Mouse (Mus musculus) hindlimb bud, embryonic 11.5 days (tissue): ENCODE data around the gene Mob3b.
A peak's percentile ranks its signal among the peaks of the same experiment; 100 is the strongest.
"Not testable (repeated sequence)": the region's sequence is repeated elsewhere in the genome, so short reads cannot be mapped to it uniquely, and the experiment has no call there.

Experiments
- DNase-seq: peaks from one replicate; pipeline ENCODE4 v3.0.0-alpha.2; 2012; ENCODE audit warnings: low read depth, low spot score; ENCODE audit errors: extremely low spot score

The Mob3b gene

DNA sequence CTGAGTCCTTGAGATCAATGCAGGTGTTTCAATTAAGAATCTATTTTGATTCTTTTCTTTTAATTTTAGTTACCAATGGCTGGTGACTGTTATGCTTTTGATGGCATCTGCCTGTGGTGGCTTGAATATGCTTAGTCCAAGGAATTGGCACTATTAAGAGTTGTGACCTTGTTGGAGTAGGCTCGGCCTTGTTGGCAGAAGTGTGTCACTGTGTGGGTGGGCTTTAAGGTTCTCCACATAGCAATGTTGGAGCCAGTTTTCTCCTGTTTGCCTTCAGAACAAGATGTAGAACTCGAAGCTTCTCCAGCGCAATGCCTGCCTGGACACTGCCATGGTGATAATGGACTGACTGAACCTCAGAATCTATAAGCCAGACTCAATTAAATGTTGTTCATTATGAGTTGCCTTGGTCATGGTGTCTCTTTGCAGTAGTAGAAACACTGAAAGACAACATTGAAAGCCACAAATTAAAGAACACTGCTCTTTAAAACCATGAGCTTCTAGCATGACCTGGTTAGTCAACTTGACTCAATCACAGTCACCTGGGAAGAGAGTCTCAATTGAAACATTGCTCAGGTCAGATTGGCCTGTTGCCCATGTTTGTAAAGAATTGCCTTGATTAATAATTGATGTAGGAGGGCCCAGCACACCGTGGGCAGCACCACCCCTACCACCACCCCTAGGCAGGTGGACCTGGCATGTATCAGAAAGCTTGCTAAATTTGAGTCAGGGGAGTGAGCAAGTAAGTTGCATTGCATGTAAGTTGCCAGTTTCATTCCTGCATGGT, 180.2 kb downstream of the Mob3b start:
- DNase-seq, result no peak

DNA sequence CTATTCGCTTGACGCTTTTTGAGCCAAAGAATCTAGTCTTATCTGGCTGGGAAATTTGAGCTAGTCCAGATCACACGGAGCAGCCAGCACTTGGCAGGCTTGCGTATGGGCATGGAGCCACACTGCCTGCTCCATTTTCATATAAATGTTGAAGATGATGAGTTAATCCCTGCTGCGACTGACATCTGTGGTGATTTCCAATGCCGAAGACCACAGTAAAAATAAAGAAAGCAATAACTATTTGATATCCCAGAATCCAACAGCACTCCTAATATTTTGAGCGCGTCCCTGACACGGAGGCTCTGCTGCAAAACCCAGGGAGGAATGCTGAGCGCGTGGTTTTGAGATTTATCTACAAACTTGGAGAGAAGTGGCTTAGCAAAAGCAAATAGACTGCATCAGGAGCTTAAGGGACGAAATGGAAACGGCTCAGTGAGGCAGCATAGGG, 180.9 kb downstream of the Mob3b start:
- DNase-seq, result no peak

DNA sequence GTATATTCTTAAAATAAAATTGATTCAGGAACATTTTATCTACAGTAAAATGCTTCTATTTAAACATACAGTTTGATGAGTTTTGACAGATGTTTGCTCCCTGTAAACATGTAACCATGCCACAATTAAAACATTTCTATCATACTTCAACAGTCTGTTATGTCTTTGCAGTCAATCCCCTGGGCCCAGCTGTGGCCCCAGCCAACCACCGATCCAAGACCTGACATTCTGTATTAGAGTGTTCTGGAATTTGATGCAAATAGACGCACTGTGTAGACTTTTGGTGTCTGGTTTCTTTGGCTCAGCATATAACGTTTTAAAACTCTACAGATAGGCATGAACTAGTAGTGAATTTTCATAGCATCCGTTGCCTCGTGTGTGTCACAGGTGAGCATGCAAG, 182.5 kb downstream of the Mob3b start:
- DNase-seq, result no peak

DNA sequence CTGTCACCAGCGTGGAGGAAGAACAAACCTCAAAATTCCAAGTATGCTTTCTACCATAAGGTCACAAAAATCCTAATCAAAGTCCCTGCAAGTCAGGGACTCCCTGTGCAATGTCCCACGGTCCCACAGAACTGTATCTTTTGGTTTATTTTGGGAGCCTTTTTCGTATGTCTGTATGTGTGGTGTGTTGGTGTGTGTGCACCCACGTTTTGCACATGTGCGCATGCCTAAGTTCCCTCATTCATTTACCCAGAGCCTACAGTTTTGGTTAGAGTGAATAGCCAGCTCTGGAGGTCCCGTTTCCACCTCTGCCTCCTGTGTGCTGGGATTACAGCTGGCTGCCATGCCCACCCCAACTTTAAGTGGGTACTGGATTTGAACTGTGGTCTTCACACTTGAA, 189.7 kb downstream of the Mob3b start:
- DNase-seq, result no peak

DNA sequence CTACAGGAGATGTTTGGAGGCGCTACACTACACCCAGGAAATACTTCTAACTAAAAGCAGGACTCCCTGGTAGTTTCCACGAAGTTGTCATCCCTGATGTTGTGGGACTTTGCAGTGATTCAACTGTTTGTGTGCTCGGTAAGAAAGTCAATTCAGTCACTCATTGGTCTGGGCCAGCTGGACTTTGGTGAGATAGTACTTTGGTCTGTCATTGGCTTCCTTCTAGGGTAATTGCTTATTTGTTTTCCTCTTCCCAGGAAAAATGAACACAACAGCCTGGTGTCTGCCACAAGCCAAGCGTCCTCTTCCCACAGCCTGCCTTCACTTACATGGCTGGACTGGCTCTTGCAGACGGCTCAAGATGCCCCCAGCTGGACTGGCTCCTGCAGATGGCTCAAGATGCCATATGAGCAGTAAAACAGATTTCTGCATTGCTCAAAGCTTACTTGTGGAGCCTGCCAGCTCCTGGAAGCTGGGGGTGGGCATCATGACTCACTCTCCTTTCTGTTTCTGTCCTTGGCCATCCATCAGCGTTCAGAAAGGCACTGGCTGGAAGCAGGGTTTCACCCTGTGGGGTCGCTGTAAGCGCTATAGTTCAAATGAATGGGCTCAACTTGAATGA, 190.8 kb downstream of the Mob3b start:
- no peak for DNase-seq

DNA sequence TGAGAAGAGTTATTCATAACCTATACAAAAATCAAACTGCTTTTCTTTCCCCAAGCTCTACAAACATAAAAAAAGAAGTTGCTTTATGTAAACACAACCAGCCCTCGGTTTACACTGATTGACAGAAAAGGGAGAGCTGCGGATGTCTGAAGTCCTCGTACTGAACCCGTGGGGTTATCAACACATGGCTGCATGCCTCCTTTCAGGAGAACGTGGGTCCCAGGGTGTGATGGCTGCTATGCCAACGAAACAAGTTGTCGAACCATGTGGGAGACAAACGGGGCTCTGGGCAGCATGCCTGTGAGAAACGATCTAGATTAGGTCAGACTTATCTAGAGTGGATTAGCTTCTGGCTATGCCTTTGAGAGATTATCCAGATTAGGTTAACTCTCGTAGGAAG, 192.4 kb downstream of the Mob3b start:
- no peak for DNase-seq

DNA sequence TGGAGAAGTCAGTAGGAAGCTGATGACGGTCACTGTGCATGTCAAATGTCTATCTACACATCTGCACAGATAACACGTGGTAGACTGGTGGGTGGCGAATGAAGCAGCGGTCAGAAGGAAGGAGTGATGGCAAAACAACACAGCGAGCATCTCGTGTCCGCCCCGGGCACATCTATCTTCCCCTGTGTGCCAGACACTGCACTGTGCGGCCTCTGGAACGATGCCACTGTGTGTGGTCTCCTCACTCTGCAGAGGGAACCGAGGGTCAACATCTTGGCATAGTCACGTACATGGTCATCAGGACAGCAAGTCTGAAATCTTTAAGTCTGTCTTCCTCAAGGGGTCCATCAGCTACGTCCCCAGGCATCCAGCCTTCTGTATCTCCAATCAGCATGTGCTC, 193.3 kb downstream of the Mob3b start:
- DNase-seq, result no peak

DNA sequence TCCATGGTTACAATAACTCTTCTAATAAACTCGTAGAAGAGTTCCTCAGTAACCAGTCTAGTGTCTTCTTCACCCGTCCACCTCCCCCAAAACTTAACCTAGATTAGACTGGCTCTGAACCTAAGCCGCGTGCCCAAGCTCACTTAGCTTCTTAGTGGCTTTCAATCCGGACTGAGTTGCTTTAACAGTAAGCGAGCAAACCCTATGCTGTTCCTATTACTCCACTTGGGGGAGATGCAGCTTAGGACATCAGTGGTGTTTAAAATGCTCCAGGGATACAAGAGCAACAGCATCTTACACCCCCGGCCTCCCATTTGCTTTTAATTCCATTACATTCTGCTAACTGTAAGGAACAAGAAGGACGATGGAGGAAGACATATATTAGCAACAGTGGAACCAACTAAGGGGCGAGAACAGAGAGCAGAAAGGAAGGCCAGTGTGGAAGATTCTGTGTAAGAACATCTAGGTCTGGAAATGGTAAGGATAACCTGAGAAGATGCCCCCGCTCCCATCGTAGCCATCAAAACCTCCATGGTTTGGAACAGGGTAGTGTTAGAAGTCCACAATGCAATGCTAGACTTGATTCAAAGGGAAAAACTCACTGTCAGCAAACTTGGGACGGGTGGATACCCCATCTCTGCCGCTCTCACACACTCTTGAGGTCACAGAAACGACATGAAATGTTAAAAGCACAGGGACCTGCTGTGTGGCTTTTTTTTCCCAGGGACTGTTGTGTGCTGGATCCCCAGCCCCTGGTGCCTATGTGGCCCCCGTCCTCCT, 196.3 kb downstream of the Mob3b start:
- no peak for DNase-seq

DNA sequence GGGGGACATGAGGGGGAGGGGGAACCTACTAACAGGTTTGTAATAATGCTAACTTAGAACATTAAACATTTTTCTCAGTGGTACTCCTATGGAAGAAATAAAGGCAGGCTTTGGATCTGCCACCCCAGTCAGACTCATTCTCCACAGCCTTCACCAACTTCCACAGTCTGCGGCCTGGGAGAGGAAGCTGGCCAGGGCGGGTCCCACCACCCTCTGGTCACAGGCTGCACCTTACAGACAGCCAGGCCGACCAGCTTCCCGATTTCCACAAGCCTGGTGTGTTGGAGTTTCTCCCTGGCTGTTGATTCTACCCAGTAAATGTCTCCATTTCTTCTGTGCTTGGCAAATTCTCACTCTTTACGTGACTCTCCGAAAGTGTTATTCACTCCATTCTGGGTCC, 197.8 kb downstream of the Mob3b start:
- DNase-seq, result no peak

DNA sequence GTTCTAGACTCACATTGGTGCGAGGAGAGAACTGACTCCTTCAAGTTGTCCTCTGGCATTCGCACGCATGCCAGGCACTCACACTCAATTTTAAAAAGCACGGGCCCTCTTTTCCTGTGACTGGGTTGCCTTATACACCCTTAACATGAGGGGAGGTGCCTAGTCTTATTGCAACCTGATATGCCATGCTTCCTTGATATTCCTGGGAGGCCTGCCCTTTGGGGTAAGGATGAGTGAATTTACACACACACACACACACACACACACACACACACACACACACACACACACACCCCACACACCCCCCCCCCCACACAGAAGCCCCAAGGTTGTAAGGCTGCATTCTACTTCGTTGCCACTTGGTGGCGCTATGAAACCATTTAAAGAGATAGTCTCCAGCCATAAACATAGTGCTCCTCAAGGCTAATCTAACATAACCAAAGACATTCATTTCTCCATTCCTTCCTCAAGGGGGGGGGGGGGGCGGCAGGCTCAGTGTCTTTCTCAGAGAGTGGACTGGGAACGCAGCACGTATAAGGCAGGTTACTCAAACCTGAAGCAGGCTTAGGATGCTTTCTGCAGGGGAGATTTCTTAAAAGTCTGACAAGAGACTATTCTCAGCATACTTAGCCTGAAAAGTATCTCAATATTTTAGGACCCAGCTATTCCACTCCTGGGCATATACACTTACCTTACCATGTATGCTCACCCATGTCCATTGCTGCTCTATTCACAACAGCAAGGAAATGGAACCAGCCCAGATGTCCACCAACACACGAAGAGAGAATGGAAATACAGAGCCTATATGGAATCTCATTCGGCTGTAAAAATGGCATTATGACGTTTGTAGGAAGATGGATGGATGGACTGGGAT, 198.9 kb downstream of the Mob3b start:
- DNase-seq, result peak; percentile 14

DNA sequence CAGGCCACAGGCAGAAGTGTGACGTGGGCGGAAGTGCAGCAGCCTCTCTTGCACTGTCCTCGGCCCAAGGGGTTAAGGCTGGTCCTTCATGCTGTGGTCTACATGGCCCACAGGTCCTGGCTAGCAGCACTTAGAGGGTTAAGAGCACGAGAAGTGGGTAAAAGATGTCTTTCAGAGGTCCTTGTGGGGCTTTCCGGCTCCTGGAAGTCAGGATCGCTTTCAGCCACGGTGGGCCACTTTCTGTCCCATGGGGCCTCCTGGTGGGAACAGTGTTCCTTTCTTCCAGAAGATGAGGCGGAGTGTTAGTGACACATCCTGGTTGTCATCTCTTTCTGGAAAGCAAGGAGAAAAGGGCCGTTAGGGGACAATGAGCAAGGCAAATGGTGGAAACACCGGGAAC, 203.6 kb downstream of the Mob3b start:
- no peak for DNase-seq

DNA sequence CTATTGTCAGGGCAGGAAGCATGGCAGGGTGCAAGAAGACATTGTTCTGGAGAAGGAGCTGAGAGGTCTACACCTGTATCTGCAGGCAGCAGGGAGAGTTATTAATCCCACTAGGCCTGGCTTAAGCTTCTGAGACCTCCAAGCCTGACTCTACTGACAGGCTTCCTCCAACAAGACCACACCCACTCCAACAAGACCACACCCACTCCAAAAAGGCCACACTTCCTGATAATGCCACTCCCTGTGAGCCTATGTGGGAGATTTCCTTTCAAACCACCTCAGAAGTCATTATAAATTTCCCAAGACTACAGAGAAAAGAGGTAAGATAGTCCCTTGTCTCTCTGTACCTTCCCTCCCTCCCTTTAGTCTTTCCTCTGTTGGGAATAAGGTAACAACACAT, 210.1 kb downstream of the Mob3b start:
- DNase-seq, result no peak

DNA sequence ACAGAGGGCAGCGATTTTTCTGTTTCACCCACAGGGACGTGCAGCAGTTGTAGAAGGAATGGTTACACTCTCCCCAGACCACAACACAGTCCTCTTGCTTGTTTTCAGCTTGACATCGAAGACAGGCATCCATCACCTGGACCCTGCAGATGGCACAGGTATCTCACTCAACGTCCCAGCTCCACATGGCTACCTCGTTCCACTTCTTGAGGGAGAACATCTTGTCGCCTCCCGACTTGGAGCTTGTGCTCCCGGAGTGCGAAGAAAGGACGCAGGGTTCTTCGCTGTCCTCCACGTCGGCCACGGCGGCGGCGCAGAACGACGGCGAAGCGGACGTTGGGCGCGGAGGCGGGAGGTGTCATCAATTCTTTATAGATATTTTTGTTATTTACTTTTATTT, 216.2 kb downstream of the Mob3b start:
- DNase-seq, result no peak

DNA sequence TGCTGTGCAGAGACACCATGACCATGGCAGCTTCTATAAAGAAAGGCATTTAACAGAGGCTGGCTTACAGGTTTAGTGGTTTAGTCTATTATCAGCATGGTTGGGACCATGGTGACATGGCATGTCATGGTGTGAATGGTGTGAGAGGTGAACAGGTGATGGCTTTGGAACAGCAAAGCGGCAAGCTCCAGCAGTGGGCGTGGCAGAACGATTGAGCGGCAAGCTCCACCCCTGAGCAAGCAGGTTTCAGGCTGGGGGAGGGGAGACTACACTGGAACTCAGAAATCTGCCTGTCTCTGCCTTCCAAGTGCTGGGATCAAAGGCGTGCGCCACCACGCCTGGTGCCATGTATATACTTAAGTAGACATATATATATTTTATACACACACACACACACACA, 228.9 kb downstream of the Mob3b start:
- DNase-seq, result not testable (repeated sequence)

DNA sequence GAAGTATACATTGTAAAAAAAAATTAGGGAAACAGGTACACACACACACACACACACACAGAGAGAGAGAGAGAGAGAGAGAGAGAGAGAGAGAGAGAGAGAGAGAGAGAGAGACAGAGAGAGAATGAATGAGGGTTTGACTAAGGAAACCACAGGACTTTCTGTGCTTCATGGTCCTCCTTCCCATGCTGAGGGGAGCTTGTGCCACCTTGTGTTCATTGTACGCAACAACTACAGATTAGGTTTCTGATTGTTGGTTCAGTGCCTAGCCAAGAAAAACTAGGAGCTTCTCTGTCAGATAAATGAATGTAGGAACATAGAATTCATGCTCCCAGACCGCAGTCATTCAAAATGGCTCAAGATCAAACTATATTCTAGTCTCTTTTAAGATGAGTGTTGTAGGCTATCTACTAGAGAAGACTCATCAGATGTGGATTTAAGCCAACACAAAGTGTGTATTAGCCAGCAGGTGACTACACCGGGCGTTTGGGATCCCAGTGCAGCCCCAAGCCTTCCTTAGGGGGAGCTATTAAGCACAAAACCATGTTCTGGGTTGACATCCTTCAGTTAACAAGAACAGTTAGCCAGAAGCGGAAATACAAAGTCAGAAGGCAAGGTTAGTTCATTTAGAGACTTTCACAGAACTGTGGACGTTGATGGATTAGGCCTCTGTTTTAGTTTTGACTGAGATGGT, 235.0 kb downstream of the Mob3b start:
- DNase-seq, result peak; percentile 54

DNA sequence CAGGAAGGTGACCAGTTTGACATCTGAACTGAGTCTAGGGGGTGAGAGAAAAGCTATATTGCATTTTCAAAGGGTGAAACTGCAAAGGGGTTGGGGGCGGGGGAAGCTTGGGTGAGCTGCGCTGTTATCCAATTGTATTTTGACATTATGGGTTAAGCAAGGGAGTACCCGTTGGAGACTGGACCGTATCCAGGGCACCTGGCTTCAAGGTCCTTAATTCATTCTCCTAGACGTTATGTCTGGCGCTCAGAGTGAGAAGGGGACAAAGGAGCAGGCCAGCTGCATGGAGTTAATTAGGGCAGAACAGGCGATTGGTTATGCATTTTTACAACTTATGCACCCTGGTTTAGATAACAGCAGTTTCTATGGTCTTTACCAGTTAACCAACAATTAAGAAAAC, 239.9 kb downstream of the Mob3b start:
- no peak for DNase-seq

DNA sequence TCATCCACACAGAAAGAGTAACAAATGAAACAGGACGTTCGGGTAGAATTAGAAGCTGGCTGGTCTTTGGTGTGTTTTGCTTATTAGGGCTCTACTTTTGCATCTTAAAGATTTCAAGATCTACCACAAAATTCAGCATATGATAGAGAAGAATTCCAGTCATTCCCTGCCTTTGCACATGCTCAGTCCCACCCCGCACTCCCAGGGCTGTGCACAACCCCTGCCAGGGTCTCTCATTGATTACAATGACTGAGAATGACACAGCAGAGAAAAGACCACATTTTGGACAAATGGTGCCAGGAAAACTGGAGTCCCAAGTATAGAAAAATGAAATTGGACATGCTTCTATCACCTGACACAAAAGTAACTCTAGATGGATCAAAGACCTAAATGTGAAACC, 245.1 kb downstream of the Mob3b start:
- no peak for DNase-seq

DNA sequence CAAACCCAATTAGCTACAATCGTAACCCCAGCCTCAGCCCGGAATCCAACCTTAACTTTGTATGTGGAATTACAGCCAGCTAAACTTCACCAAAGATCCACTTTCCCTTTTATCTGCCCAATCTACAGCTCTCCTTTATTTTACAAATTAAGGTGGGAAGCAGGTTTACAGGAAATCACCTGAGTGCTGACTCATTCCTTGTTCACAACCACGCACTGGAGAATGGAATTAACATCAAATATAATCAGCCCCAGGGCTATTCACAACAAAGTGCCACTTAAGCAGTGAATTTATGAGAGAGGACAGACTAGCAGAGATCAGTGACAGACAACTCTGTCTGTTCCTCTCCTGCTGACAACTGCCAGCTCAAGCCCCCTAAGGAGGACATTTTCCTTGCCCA, 245.9 kb downstream of the Mob3b start:
- DNase-seq, result no peak

DNA sequence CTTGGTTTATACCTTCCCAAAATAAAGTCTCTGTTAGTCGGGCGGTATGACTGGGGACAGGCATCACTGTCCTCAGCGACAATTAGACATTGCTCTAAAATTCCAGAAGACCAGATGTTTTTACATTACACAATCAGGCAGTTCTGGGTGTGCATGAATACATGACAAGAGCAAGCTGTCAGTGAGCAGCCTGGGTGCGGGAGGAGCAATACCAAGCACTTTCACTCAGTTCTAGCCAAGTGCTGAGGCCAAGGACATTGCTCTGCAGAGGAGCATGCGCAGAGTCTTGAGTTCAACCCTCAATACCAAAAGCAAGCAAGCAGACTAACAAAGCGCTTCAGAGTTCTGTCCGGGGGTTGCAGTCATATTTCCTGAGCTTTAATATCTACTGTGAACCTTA, 249.2 kb downstream of the Mob3b start:
- no peak for DNase-seq

DNA sequence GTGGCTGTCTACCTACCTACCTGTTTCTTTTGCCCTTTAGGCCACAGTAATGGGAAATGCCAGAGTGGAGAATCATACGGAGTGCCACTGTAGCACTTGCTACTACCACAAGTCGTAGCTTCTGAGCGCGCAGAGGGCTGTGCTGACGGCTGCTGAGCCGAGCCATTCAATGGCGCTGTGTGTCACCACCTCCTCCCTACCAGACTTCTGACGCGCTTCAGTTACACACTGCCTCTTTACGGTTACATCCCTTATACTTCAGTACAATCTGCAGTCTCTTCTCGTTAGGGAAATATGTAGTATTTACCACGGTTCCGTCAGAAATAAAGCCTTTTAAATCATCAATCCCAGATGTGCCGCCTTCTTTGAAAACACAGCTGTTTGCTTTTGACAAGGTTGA, 250.3 kb downstream of the Mob3b start:
- DNase-seq, result no peak
